Mouse (Mus musculus) adrenal gland, postnatal 14 days (tissue): ENCODE measurements around the gene Sec31a. TPM values are rescaled to one million over a fixed set of nuclear protein-coding genes. Genes with fewer than 3 reads are reported as not detected.
"Not testable (repeated sequence)": the region's sequence is repeated elsewhere in the genome, so short reads cannot be mapped to it uniquely, and the experiment has no call there.

Experiments
- DNase-seq: peaks from one replicate; pipeline ENCODE4 v3.0.0; 2021; ENCODE audit warnings: mixed read lengths
- long read RNA-seq, 2 experiments: library from polyadenylated mRNA; stranded (forward); transcript quantifications; one replicate each; pipeline ENCODE4 v2.0.0; 2021
- total RNA-seq: library from RNA; stranded (reverse); gene quantifications from 2 replicates; pipeline ENCODE4 v1.2.3, GENCODE M21; 2021

Gene Sec31a
- 160 and 173 TPM in 2 replicates for total RNA-seq
- long read RNA-seq, experiment 1, full-length matches to known transcripts, result 1 of 67 reads
- long read RNA-seq, experiment 1, partial matches to known transcripts, result 16 of 67 reads
- long read RNA-seq, experiment 1, other reads (novel, unspliced or antisense), result 50 of 67 reads
- long read RNA-seq, experiment 2, partial matches to known transcripts, result 9 of 54 reads
- long read RNA-seq, experiment 2, other reads (novel, unspliced or antisense), result 44 of 54 reads

GRCm38 (mm10) chr5:100415761-100416590, at the start of gene Sec31a:
Sec31a (minus strand) TSS chr5:100416234.
- DNase-seq, result peak; percentile 99

GRCm38 (mm10) chr5:100462374-100462773, 46.3 kb upstream of the Sec31a start:
- DNase-seq, result no peak

- DNase-seq, result no peak
These were observed 45.5 kb upstream of the Sec31a start for GRCm38 (mm10) chr5:100461526-100461925.

GRCm38 (mm10) chr5:100459468-100459867, 43.4 kb upstream of the Sec31a start:
- DNase-seq, result no peak

GRCm38 (mm10) chr5:100451871-100452270, 35.8 kb upstream of the Sec31a start:
- DNase-seq, result no peak

- DNase-seq, result no peak
These were observed 22.8 kb upstream of the Sec31a start for GRCm38 (mm10) chr5:100438796-100439195.

- DNase-seq, result no peak
These were observed 21.9 kb upstream of the Sec31a start for GRCm38 (mm10) chr5:100437917-100438316.

GRCm38 (mm10) chr5:100437086-100437485, 21.1 kb upstream of the Sec31a start:
- DNase-seq, result no peak

GRCm38 (mm10) chr5:100430966-100431365, 14.9 kb upstream of the Sec31a start:
- DNase-seq, result no peak

- DNase-seq, result no peak
These were observed 14.0 kb upstream of the Sec31a start for GRCm38 (mm10) chr5:100430076-100430390.

- peak; percentile 96 for DNase-seq
These were observed 13.5 kb upstream of the Sec31a start for GRCm38 (mm10) chr5:100429344-100430075.

- no peak for DNase-seq
These were observed 12.8 kb upstream of the Sec31a start for GRCm38 (mm10) chr5:100428734-100429343.

- DNase-seq, result no peak
These were observed 12.1 kb upstream of the Sec31a start for GRCm38 (mm10) chr5:100428031-100428733.

GRCm38 (mm10) chr5:100427276-100427675, 11.2 kb upstream of the Sec31a start:
- no peak for DNase-seq

GRCm38 (mm10) chr5:100425823-100426222, 9.8 kb upstream of the Sec31a start:
- DNase-seq, result not testable (repeated sequence)

- no peak for DNase-seq
These were observed 8.2 kb upstream of the Sec31a start for GRCm38 (mm10) chr5:100424252-100424651.

- DNase-seq, result no peak
These were observed 7.6 kb upstream of the Sec31a start for GRCm38 (mm10) chr5:100423626-100424025.

GRCm38 (mm10) chr5:100418861-100419260, 2.8 kb upstream of the Sec31a start:
- no peak for DNase-seq

GRCm38 (mm10) chr5:100418077-100418476, 2.0 kb upstream of the Sec31a start:
- DNase-seq, result no peak

- DNase-seq, result no peak
These were observed 1.4 kb downstream of the Sec31a start for GRCm38 (mm10) chr5:100414474-100415196.

- DNase-seq, result no peak
These were observed 3.1 kb downstream of the Sec31a start for GRCm38 (mm10) chr5:100412886-100413285.
